Mouse (Mus musculus) ES-E14 (cell line): Measurements from ENCODE around the gene Sh3pxd2a.

Experiments
- HCFC1 ChIP-seq: IDR thresholded peaks from 2 replicates; pipeline ENCODE4 v1.6.1; 2012; ENCODE audit warnings: low read length, inconsistent platforms, borderline replicate concordance; ENCODE audit not compliant: insufficient read depth
- MAFK ChIP-seq: IDR thresholded peaks from 2 replicates; pipeline ENCODE4 v1.6.1; 2014; ENCODE audit warnings: mild to moderate bottlenecking, low read depth, low read length, inconsistent platforms; ENCODE audit not compliant: insufficient read depth
- ZC3H11A ChIP-seq: IDR thresholded peaks from 2 replicates; pipeline ENCODE4 v1.6.1; 2012; ENCODE audit warnings: low read depth, mild to moderate bottlenecking, inconsistent platforms, low read length, borderline replicate concordance

GRCm38 (mm10) chr19:47261196-47261595 lies 203.0 kb downstream of the Sh3pxd2a start:
- TF ChIP-seq HCFC1 (no peak), MAFK (no peak), ZC3H11A (no peak)
